22 mouse cellular contexts compared by ENCODE assay signal in genomic region chr10:29470454-29470853, GRCm38 (mm10).
A peak's percentile ranks its signal among the peaks of the same experiment; 100 is the strongest.
DNase-seq lines count a peak whose midpoint lies in the region; ATAC-seq and TF ChIP-seq lines count a peak whose summit lies in the region.
"Had no signal": no experiment of that assay in that cellular context is flagged by ENCODE, and none has a peak within 500 bp of the region (broad histone marks: within the 10 kb centered on the region; RNA-seq: fewer than 3 reads in every experiment).

No protein-coding gene starts in this region.

- H3K4me3 ChIP-seq in forebrain, embryonic 14.5 days (ENCODE audit: low read depth, low read length) = no peak overlapping the region
- no peak overlapping the region for H3K4me3 ChIP-seq in forebrain, embryonic 11.5 days (ENCODE audit: low read depth, low read length)
- no peak overlapping the region for H3K4me3 ChIP-seq in forebrain, postnatal 0 days (ENCODE audit: low read depth, low read length)
- H3K4me3 ChIP-seq in forebrain, embryonic 15.5 days = no peak overlapping the region
- H3K4me3 ChIP-seq: embryonic facial prominence, embryonic 10.5 days; embryonic facial prominence, embryonic 12.5 days; forebrain, embryonic 12.5 days had no signal

- no peaks in the 10 kb centered on the region for H3K27me3 ChIP-seq in forebrain, embryonic 14.5 days (replicated peaks; ENCODE audit: control insufficient read depth, insufficient read depth, low read length)
- H3K27me3 ChIP-seq in forebrain, embryonic 11.5 days (ENCODE audit: control insufficient read depth, insufficient read depth, low read length) = no peaks in the 10 kb centered on the region
- H3K27me3 ChIP-seq in forebrain, postnatal 0 days (ENCODE audit: insufficient read depth, low read length) = no peaks in the 10 kb centered on the region
- H3K27me3 ChIP-seq in forebrain, embryonic 15.5 days = no peaks in the 10 kb centered on the region
- H3K27me3 ChIP-seq: CH12.LX; embryonic facial prominence, embryonic 12.5 days; forebrain, embryonic 12.5 days had no signal

- DNase-seq in forebrain, embryonic 14.5 days (ENCODE audit: low spot score) = peak; percentile 6
- DNase-seq in forebrain, embryonic 11.5 days (ENCODE audit: low spot score) = no peak
- DNase-seq in forebrain, postnatal 0 days = no peak
- DNase-seq in retina, postnatal 1 day = peak; percentile 14
- no peak for DNase-seq in retina, embryonic 14.5 days (ENCODE audit: low spot score)
- no peak for DNase-seq in right cerebral cortex, adult 2 months (ENCODE audit: low spot score in 2 of 2)
- DNase-seq: adrenal gland, adult 2 months; adrenal gland, postnatal 10 days; adrenal gland, postnatal 25 days; B cell, adult 2 months; cerebellum, adult 11-12 months; cerebellum, adult 2 months; cerebellum, adult 9-10 months; cerebellum, postnatal 10 days; cerebellum, postnatal 25 days had no signal

- H3K36me3 ChIP-seq in forebrain, embryonic 14.5 days (ENCODE audit: control insufficient read depth, insufficient read depth, low read length) = no peaks in the 10 kb centered on the region
- no peaks in the 10 kb centered on the region for H3K36me3 ChIP-seq in forebrain, embryonic 11.5 days (ENCODE audit: control insufficient read depth, insufficient read depth, low read length)
- no peaks in the 10 kb centered on the region for H3K36me3 ChIP-seq in forebrain, postnatal 0 days (ENCODE audit: insufficient read depth)
- H3K36me3 ChIP-seq in forebrain, embryonic 15.5 days = no peaks in the 10 kb centered on the region
- H3K36me3 ChIP-seq: embryonic facial prominence, embryonic 10.5 days; embryonic facial prominence, embryonic 12.5 days; forebrain, embryonic 12.5 days; G1E had no signal

- 64% methylated on average over 5 of the region's 5 CpGs for WGBS in forebrain, embryonic 14.5 days
- WGBS in forebrain, embryonic 11.5 days = 74% methylated on average over 5 of the region's 5 CpGs
- 43% methylated on average over 5 of the region's 5 CpGs for WGBS in forebrain, postnatal 0 days
- WGBS in forebrain, embryonic 15.5 days = 60% methylated on average over 5 of the region's 5 CpGs

- H3K4me1 ChIP-seq in forebrain, embryonic 14.5 days (ENCODE audit: control insufficient read depth, insufficient read depth, low read length) = no peaks in the 10 kb centered on the region
- no peaks in the 10 kb centered on the region for H3K4me1 ChIP-seq in forebrain, embryonic 11.5 days (replicated peaks; ENCODE audit: control insufficient read depth, insufficient read depth, low read length)
- no peaks in the 10 kb centered on the region for H3K4me1 ChIP-seq in forebrain, postnatal 0 days (ENCODE audit: insufficient read depth)
- H3K4me1 ChIP-seq in forebrain, embryonic 15.5 days = no peaks in the 10 kb centered on the region
- H3K4me1 ChIP-seq: embryonic facial prominence, embryonic 10.5 days; embryonic facial prominence, embryonic 12.5 days; forebrain, embryonic 12.5 days had no signal

- ATAC-seq in forebrain, embryonic 14.5 days = no peak
- no peak for ATAC-seq in forebrain, embryonic 11.5 days (replicated peaks; ENCODE audit: low FRiP score)
- ATAC-seq in forebrain, postnatal 0 days = peak; percentile 58; the same call in 1 of the 2 replicates
- no peak for ATAC-seq in forebrain, embryonic 15.5 days (replicated peaks)
- ATAC-seq: CD4-positive, CD25-positive, alpha-beta regulatory T cell, adult 4 months had no signal

- no peak overlapping the region for H3K27ac ChIP-seq in forebrain, embryonic 14.5 days (ENCODE audit: low read depth, low read length)
- H3K27ac ChIP-seq in forebrain, embryonic 11.5 days (ENCODE audit: low read depth, low read length) = no peak overlapping the region
- no peak overlapping the region for H3K27ac ChIP-seq in forebrain, postnatal 0 days (ENCODE audit: low read depth, low read length)
- H3K27ac ChIP-seq in forebrain, embryonic 15.5 days (replicated peaks) = no peak overlapping the region
- H3K27ac ChIP-seq: embryonic facial prominence, embryonic 10.5 days; embryonic facial prominence, embryonic 12.5 days; forebrain, embryonic 12.5 days had no signal

- TF ChIP-seq CTCF in forebrain, postnatal 0 days (IDR thresholded peaks at IDR 0.05; ENCODE audit: low read depth) = no peak

- no peak overlapping the region for H3K9ac ChIP-seq in forebrain, embryonic 14.5 days (ENCODE audit: low read length)
- no peak overlapping the region for H3K9ac ChIP-seq in forebrain, embryonic 11.5 days (ENCODE audit: low read length)
- H3K9ac ChIP-seq in forebrain, postnatal 0 days = no peak overlapping the region
- no peak overlapping the region for H3K9ac ChIP-seq in forebrain, embryonic 15.5 days (replicated peaks)
- H3K9ac ChIP-seq: embryonic facial prominence, embryonic 12.5 days; forebrain, embryonic 12.5 days had no signal

- no peak overlapping the region for H3K4me2 ChIP-seq in forebrain, embryonic 14.5 days (ENCODE audit: low read length)
- H3K4me2 ChIP-seq in forebrain, embryonic 11.5 days (ENCODE audit: low read depth, low read length, severe bottlenecking) = no peak overlapping the region
- no peak overlapping the region for H3K4me2 ChIP-seq in forebrain, postnatal 0 days (ENCODE audit: low read depth)
- no peak overlapping the region for H3K4me2 ChIP-seq in forebrain, embryonic 15.5 days (replicated peaks)
- H3K4me2 ChIP-seq: embryonic facial prominence, embryonic 12.5 days; forebrain, embryonic 12.5 days had no signal

- no peaks in the 10 kb centered on the region for H3K9me3 ChIP-seq in forebrain, embryonic 14.5 days (replicated peaks; ENCODE audit: control insufficient read depth, low read length)
- H3K9me3 ChIP-seq in forebrain, embryonic 11.5 days (ENCODE audit: control insufficient read depth, low read length) = no peaks in the 10 kb centered on the region
- no peaks in the 10 kb centered on the region for H3K9me3 ChIP-seq in forebrain, postnatal 0 days (ENCODE audit: low read length)
- no peaks in the 10 kb centered on the region for H3K9me3 ChIP-seq in forebrain, embryonic 15.5 days
- H3K9me3 ChIP-seq: embryonic facial prominence, embryonic 10.5 days; embryonic facial prominence, embryonic 12.5 days; forebrain, embryonic 12.5 days; G1E had no signal

Comparison
In these comparisons a context has a peak if more than half of its experiments do, and no peak if none do; other contexts are left out.
1. DNase-seq: peak in forebrain, embryonic 14.5 days (single experiment) and retina, postnatal 1 day (single experiment); none in forebrain, embryonic 11.5 days (single experiment), forebrain, postnatal 0 days (single experiment), retina, embryonic 14.5 days (single experiment) and right cerebral cortex, adult 2 months (0 of 2).